Mouse (Mus musculus): Measurements from ENCODE around the gene Tmem14c. TPM values are rescaled to one million over a fixed set of nuclear protein-coding genes. Genes with fewer than 3 reads are reported as not detected.
"Not testable (repeated sequence)": the region's sequence is repeated elsewhere in the genome, so short reads cannot be mapped to it uniquely, and the experiment has no call there.

The Tmem14c gene
- polyA plus RNA-seq, 1 experiment from 2014 or later: 569 TPM

DNA sequence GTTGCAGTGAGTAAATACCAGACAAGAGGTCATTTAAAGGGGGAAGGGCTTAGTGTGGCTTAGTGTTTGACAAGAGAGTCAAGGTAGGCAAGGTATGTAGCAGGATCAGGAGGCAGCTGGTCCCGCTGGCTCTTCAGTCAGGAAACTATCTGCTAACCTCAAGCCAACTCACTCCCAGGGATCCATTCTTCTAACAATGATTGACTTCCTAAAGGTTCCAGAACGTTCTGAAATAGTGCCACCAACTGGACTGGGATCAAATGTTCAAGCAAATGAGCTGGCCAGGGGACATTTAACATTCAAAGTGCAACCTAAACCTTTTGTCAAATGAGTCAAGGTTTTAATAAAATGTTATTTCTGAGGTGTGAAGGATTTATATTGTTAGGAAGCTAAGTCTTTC lies 36.8 kb upstream of the Tmem14c start:
- H3K27ac ChIP-seq (ENCODE audit: low read length): no peak overlapping the region
- no peak for ATAC-seq (ENCODE audit: low read depth)
- WGBS (ENCODE audit: insufficient replicate concordance): 44% methylated on average over 2 of the region's 2 CpGs

DNA sequence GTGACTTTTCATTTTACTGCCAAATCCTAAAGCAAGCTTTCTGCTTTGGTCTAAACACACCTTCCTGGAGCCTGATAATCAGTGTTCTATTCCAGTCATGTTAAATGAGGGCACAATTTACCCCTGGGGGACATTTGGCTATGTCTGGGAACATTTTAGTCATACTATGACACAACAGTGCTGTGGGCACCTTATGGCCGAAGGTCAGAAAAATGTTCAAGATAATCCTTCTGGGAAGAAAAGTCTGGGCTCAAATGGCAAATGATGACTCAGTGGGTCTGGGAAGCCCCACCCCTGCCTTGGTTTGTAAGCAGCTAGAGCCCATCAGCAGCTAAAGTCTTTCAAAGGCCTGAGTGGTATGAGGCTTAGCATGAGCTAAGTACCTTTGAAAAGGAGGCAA lies 33.3 kb upstream of the Tmem14c start:
- Histone ChIP-seq H3K9me3 (replicated peaks; ENCODE audit: control insufficient read depth, low read length) (no peaks in the 10 kb centered on the region), H3K4me2 (ENCODE audit: low read depth, low read length) (no peak overlapping the region), H3K4me1 (ENCODE audit: control insufficient read depth, low read depth, low read length) (no peaks in the 10 kb centered on the region; the same call in 1 of the 2 replicates), H3K4me3 (ENCODE audit: low read depth, low read length) (no peak overlapping the region), H3K27me3 (ENCODE audit: control insufficient read depth, insufficient read depth, low read depth, low read length) (no peaks in the 10 kb centered on the region), H3K9ac (ENCODE audit: low read depth, low read length) (no peak overlapping the region), H3K27ac (ENCODE audit: low read length) (no peak overlapping the region), H3K36me3 (ENCODE audit: control insufficient read depth, insufficient read depth) (no peaks in the 10 kb centered on the region)
- ATAC-seq (ENCODE audit: low read depth): no peak
- 63% methylated on average over 1 of the region's 1 CpGs for WGBS (ENCODE audit: insufficient replicate concordance)

More for the DNA sequence above, 36.8 kb upstream of the Tmem14c start:
- Histone ChIP-seq H3K4me2 (ENCODE audit: low read depth, low read length) (no peak overlapping the region), H3K4me3 (ENCODE audit: low read depth, low read length) (no peak overlapping the region), H3K4me1 (ENCODE audit: control insufficient read depth, low read depth, low read length) (no peaks in the 10 kb centered on the region), H3K9me3 (replicated peaks; ENCODE audit: control insufficient read depth, low read length) (no peaks in the 10 kb centered on the region), H3K9ac (ENCODE audit: low read depth, low read length) (no peak overlapping the region), H3K36me3 (ENCODE audit: control insufficient read depth, insufficient read depth) (no peaks in the 10 kb centered on the region), H3K27me3 (ENCODE audit: control insufficient read depth, insufficient read depth, low read depth, low read length) (no peaks in the 10 kb centered on the region)

DNA sequence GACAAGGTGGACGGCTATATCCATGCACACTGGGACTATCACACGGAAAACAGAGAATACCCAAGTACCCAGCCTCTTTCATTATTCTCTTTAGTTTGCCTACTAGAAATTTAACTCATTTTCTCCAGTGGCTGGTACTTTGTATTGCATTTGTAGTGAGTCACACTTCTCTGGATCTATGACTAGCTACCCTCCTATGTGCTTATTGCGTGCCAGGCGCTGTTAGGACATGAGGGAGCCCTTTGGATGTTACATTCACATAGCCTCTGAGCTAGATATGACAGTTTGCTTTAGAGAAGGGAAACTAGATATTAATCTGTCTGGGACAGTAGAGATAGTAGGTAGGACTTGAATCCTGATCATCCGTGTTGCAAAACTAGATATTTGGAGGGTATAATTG lies 30.0 kb upstream of the Tmem14c start:
- H3K4me2 ChIP-seq (ENCODE audit: low read depth, low read length): no peak overlapping the region
- H3K27me3 ChIP-seq (ENCODE audit: control insufficient read depth, insufficient read depth, low read depth, low read length): no peaks in the 10 kb centered on the region
- ATAC-seq (ENCODE audit: low read depth): no peak
- H3K27ac ChIP-seq (ENCODE audit: low read length): no peak overlapping the region
- WGBS (ENCODE audit: insufficient replicate concordance): 64% methylated on average over 5 of the region's 5 CpGs
- H3K9ac ChIP-seq (ENCODE audit: low read depth, low read length): no peak overlapping the region
- no peak overlapping the region for H3K4me3 ChIP-seq (ENCODE audit: low read depth, low read length)
- H3K4me1 ChIP-seq (ENCODE audit: control insufficient read depth, low read depth, low read length): peaks cover 5% of the 10 kb centered on the region; the same call in 1 of the 2 replicates
- H3K36me3 ChIP-seq (ENCODE audit: control insufficient read depth, insufficient read depth): no peaks in the 10 kb centered on the region
- H3K9me3 ChIP-seq (replicated peaks; ENCODE audit: control insufficient read depth, low read length): no peaks in the 10 kb centered on the region

DNA sequence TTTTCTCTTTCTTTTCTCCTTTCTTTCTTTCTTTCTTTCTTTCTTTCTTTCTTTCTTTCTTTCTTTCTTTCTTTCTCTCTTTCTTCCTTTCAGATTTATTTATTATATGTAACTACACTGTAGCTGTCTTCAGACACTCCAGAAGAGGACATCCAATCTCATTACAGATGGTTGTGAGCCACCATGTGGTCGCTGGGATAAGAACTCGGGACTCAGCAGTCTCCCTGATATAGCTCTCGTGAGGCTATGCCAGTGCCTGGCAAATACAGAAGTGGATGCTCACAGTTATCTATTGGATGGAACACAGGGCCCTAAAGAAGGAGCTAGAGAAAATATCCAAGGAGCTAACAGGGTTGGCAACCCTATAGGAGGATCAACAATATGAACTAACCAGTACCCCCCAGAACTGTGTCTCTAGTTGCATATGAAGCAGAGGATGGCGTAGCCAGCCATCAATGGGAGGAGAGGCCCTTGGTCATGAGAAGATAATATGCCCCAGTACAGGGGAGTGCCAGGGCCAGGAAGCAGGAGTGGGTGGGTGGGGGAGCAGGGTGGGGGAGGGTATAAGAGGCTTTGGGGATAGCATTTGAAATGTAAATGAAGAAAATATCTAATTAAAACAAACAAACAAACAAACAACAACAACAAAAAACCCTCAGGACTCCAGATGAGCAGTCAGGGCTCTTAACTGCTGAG lies 28.3 kb upstream of the Tmem14c start:
- not testable (repeated sequence) for H3K27ac ChIP-seq (ENCODE audit: low read length)

DNA sequence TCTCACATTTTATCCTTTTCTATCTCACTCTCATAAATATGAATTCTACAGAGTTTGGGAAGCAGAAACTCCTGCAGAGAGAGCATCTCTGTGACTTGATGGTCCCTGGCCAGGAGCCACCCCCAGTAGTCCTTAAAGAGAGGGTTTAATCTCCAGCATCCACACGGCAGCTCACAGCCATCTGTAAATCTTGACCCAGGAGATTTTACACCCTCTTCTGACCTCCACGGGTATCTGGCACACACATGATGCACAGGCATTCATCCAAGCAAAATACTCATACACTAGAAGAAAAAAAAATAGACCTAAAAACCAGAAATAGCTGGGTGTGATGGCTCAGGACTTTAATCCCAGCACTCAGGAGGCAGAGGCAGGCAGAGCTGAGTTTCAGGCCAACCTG lies 27.7 kb upstream of the Tmem14c start:
- peak; percentile 56; the same call in 1 of the 2 replicates for ATAC-seq (ENCODE audit: low read depth)
- peaks cover 5% of the 10 kb centered on the region; the same call in 1 of the 2 replicates for H3K4me1 ChIP-seq (ENCODE audit: control insufficient read depth, low read depth, low read length)

More for the DNA sequence above, 28.3 kb upstream of the Tmem14c start:
- ATAC-seq (ENCODE audit: low read depth): peak; percentile 82
- H3K4me3 ChIP-seq (ENCODE audit: low read depth, low read length); H3K4me2 ChIP-seq (ENCODE audit: low read depth, low read length); H3K36me3 ChIP-seq (ENCODE audit: control insufficient read depth, insufficient read depth); H3K27me3 ChIP-seq (ENCODE audit: control insufficient read depth, insufficient read depth, low read depth, low read length); H3K9me3 ChIP-seq (replicated peaks; ENCODE audit: control insufficient read depth, low read length); H3K9ac ChIP-seq (ENCODE audit: low read depth, low read length); H3K4me1 ChIP-seq (ENCODE audit: control insufficient read depth, low read depth, low read length): not testable (repeated sequence)
- 21% methylated on average over 4 of the region's 4 CpGs for WGBS (ENCODE audit: insufficient replicate concordance)

DNA sequence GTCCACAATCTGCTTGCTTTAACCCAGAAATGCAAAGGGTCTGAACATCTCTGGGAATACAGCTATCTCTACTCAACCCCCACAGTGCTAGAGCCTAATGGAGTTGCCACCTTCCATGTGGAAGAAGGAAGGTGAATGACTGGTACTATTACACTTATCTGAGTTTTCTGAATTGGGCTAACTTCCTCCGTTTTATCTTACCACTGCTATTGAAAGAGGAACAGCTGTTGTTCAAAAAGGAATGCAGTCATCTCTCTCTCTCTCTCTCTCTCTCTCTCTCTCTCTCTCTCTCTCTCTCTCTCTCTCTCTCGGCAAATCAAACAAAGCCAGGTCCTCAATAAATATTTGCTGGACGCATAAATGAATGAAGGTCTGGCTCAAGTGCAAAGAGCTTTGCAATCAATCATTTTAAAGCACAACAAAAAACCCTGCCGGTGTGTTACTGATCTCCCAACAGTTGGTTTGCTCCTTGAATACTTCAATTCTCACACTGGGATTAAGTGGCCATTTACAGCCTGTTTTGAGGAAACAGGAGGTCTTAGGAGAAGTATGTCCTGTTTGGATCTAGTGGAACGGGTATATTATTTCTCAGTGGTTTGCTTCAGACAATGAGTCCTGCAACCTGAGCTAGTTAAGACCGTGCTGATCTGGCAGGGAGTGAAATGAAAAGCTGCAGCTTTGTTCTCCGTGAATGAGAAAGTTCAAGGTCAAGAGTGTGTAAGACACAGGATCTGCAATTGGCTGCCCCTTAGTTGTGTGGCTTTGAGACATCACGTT lies 21.4 kb upstream of the Tmem14c start:
- no peak overlapping the region for H3K27ac ChIP-seq (ENCODE audit: low read length)
- H3K4me3 ChIP-seq (ENCODE audit: low read depth, low read length): no peak overlapping the region
- H3K4me1 ChIP-seq (ENCODE audit: control insufficient read depth, low read depth, low read length): peaks cover 4% of the 10 kb centered on the region
- peak overlapping the region; percentile 18; the same call in 1 of the 2 replicates for H3K4me2 ChIP-seq (ENCODE audit: low read depth, low read length)
- H3K9me3 ChIP-seq (replicated peaks; ENCODE audit: control insufficient read depth, low read length): no peaks in the 10 kb centered on the region
- H3K27me3 ChIP-seq (ENCODE audit: control insufficient read depth, insufficient read depth, low read depth, low read length): no peaks in the 10 kb centered on the region
- H3K9ac ChIP-seq (ENCODE audit: low read depth, low read length): no peak overlapping the region
- 17% methylated on average over 8 of the region's 8 CpGs for WGBS (ENCODE audit: insufficient replicate concordance)
- H3K36me3 ChIP-seq (ENCODE audit: control insufficient read depth, insufficient read depth): no peaks in the 10 kb centered on the region
- no peak for ATAC-seq (ENCODE audit: low read depth)

More for the DNA sequence above, 27.7 kb upstream of the Tmem14c start:
- Histone ChIP-seq H3K9me3 (replicated peaks; ENCODE audit: control insufficient read depth, low read length) (no peaks in the 10 kb centered on the region), H3K9ac (ENCODE audit: low read depth, low read length) (no peak overlapping the region), H3K4me2 (ENCODE audit: low read depth, low read length) (no peak overlapping the region), H3K4me3 (ENCODE audit: low read depth, low read length) (no peak overlapping the region), H3K36me3 (ENCODE audit: control insufficient read depth, insufficient read depth) (no peaks in the 10 kb centered on the region), H3K27me3 (ENCODE audit: control insufficient read depth, insufficient read depth, low read depth, low read length) (no peaks in the 10 kb centered on the region), H3K27ac (ENCODE audit: low read length) (0 out of 2 replicates have a peak overlapping the region, but pooled peaks have one; percentile 22)
- WGBS (ENCODE audit: insufficient replicate concordance): 32% methylated on average over 2 of the region's 2 CpGs

DNA sequence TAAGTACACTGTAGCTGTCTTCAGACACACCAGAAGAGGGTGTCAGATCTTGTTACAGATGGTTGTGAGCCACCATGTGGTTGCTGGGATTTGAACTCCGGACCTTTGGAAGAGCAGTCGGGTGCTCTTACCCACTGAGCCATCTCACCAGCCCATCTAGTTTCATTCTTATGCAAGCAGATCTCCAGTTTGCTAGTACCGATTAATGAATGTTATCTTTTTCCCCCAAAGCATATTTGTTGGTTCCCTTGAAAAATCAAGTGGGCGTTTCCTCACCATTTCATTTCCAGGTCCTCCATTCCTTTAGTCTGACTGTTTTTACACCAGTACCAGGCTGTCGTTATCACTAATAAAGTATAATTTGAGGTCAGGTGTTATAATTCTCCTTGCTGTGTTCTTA lies 17.6 kb upstream of the Tmem14c start:
- not testable (repeated sequence) for H3K4me2 ChIP-seq (ENCODE audit: low read depth, low read length); H3K27ac ChIP-seq (ENCODE audit: low read length); H3K9me3 ChIP-seq (replicated peaks; ENCODE audit: control insufficient read depth, low read length); H3K4me3 ChIP-seq (ENCODE audit: low read depth, low read length); H3K27me3 ChIP-seq (ENCODE audit: control insufficient read depth, insufficient read depth, low read depth, low read length); ATAC-seq (ENCODE audit: low read depth); H3K36me3 ChIP-seq (ENCODE audit: control insufficient read depth, insufficient read depth); H3K9ac ChIP-seq (ENCODE audit: low read depth, low read length)
- peaks cover 18% of the 10 kb centered on the region for H3K4me1 ChIP-seq (ENCODE audit: control insufficient read depth, low read depth, low read length)
- WGBS (ENCODE audit: insufficient replicate concordance): 58% methylated on average over 5 of the region's 5 CpGs

DNA sequence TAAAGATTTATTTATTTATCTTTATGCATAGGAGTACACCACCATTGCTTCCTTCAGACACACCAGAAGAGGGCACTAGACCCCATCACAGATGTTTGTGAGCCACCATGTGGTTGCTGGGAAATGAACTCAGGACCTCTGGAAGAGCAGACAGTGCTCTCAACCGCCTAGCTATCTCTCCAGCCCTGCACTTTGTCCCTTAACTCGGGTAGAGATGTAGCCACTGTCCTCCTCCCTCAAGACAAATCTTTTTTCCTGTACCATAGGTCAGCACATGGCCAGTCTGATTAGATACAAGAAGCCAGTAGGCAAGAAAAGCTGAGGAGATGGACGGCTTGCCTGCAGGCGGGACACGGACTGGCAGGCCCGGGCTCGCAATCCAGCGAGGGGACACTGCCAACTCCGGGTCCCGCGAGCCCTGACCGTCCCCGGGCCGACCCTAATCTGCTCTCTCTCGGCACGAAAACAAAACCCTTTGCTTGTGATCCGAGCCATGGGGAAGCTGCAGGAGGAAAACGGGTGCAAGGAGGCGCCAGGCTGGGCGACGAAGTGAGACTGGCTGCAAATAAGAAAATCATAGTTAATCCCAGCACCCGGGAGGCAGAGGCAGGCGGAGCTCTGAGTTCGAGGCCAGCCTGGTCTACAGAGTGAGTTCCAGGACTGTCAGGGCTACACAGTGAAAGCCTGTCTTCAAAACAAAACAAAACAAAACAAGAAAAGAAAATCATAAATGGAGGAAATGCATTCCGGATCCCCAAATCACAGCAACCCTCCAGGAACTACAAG lies 15.8 kb upstream of the Tmem14c start:
- Histone ChIP-seq H3K9me3 (replicated peaks; ENCODE audit: control insufficient read depth, low read length) (no peaks in the 10 kb centered on the region), H3K36me3 (ENCODE audit: control insufficient read depth, insufficient read depth) (peaks cover 10% of the 10 kb centered on the region), H3K4me2 (ENCODE audit: low read depth, low read length) (peak overlapping the region; percentile 97), H3K4me3 (ENCODE audit: low read depth, low read length) (peak overlapping the region; percentile 99), H3K27ac (ENCODE audit: low read length) (peak overlapping the region; percentile 98), H3K4me1 (ENCODE audit: control insufficient read depth, low read depth, low read length) (peaks cover 20% of the 10 kb centered on the region), H3K27me3 (ENCODE audit: control insufficient read depth, insufficient read depth, low read depth, low read length) (no peaks in the 10 kb centered on the region), H3K9ac (ENCODE audit: low read depth, low read length) (peak overlapping the region; percentile 92)
- WGBS (ENCODE audit: insufficient replicate concordance): 0% methylated on average over 25 of the region's 25 CpGs
- 0 out of 2 replicates have a peak, but pooled peaks have one; percentile 7 for ATAC-seq (ENCODE audit: low read depth)

All from liver, embryonic 16.5 days (tissue).